Mouse (Mus musculus) heart, adult 2 months (tissue): ENCODE data around the gene Ank3.
"Not testable (repeated sequence)": the region's sequence is repeated elsewhere in the genome, so short reads cannot be mapped to it uniquely, and the experiment has no call there.

Experiments
- CTCF ChIP-seq: fragments of 200-600 bp; IDR thresholded peaks from 2 replicates; pipeline ENCODE4 v1.8.1; 2022; ENCODE audit warnings: antibody characterized with exemption, mild to moderate bottlenecking, moderate library complexity
- EP300 ChIP-seq: fragments of 200-500 bp; IDR thresholded peaks from 2 replicates; pipeline ENCODE4 v1.6.1; 2011; ENCODE audit warnings: low read depth, low read length, control low read depth; ENCODE audit not compliant: insufficient read depth
- POLR2A ChIP-seq: fragments of 200-500 bp; IDR thresholded peaks from 2 replicates; pipeline ENCODE4 v1.6.1; 2011; ENCODE audit warnings: mild to moderate bottlenecking, low read depth, low read length, control low read depth; ENCODE audit not compliant: insufficient read depth

- TF ChIP-seq CTCF = 0 out of 2 replicates have a peak, but pooled peaks have one; percentile 1
- TF ChIP-seq POLR2A, EP300: not testable (repeated sequence)
Observed at GRCm38 (mm10) chr10:69353086-69353479, 45.5 kb upstream of the Ank3 start.
